Mouse (Mus musculus): ENCODE measurements around the gene Zrsr1.

GRCm38 (mm10) chr11:22936446-22937125 is 35.2 kb upstream of the Zrsr1 start:
- TF ChIP-seq CTCF (IDR thresholded peaks at IDR 0.05) (no peak), POLR2A (IDR thresholded peaks at IDR 0.05; ENCODE audit: insufficient read depth, low read depth, low read length) (no peak), EP300 (IDR thresholded peaks at IDR 0.05; ENCODE audit: insufficient read depth, low read depth, low read length) (no peak)
